Mouse (Mus musculus) testis, postnatal 14 days (tissue): ENCODE measurements at regions not wholly inside any gene's neighbourhood (a gene's known extent, or its start where the extent isn't known, plus 50 kb on each side); places are given as distances from the start of the nearest gene placed in this dataset.

Source experiments
- DNase-seq: peaks from one replicate; pipeline ENCODE4 v3.0.0; 2021; ENCODE audit warnings: low spot score

GRCm38 (mm10) chr10:98043873-98044272, 317.3 kb upstream of the C030005K15Rik start:
- no peak for DNase-seq

- DNase-seq = no peak
Observed at GRCm38 (mm10) chr10:98044579-98044978, 318.0 kb upstream of the C030005K15Rik start.

DNA sequence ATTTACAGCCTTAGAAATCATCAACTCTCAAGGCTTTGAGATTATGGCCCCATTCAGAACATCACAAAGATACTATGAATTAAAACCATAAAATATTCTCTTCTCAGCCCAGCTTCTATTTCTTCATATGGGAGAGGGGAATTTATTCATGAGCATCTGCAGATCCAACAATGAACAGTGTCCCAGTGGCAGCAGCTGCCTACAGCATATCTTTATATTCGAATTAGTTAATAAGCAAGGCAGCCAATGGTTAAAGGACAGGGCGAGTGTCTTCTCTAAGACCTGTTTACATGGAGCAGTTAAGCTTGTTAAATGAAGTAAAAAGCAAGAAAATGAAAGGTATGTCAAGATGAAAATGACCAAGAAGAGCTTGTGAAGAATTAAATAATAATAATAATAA, 346.9 kb upstream of the C030005K15Rik start:
- no peak for DNase-seq

- DNase-seq = no peak
Observed at GRCm38 (mm10) chr10:98084881-98085280, 358.3 kb upstream of the C030005K15Rik start.

GRCm38 (mm10) chr10:98116296-98116695, 389.7 kb upstream of the C030005K15Rik start:
- DNase-seq = no peak

- no peak for DNase-seq
Observed at GRCm38 (mm10) chr10:98125713-98126112, 399.2 kb upstream of the C030005K15Rik start.

DNA sequence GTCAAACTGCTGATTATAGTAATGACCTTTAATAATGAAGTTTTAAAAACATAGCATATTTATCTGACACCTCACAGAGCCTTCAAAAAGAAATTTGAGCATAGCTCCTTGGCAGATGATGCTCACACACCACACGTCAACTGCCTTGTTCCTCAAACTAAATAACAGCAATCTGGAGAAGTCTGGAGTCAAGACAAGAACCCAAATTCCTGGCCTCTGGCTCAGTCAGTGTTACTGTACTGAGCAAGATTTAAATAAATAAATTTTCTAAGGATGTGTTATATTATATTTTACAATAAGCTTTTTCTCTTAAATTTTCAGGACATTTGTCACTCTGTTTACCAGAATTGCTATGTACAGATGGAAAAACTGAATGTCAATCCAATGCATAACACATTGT, 408.5 kb upstream of the C030005K15Rik start:
- no peak for DNase-seq

DNA sequence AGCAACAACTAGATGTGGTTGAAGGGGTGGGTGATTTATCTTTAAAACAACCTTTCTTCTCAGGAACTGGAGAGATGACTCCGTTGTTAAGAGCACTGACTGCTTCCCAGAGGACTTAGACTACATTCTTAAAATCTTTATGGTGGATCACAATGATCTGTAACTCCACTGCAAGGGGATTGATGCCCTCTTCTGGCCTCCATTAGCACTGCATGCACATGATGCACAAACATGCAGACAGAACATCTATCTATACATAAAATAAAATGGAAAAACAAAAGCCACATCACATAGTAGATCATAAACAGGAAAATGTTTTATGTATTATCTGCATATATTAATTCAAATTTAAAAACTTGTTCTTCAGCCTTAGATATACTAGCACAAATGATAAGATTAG, 419.2 kb upstream of the C030005K15Rik start:
- no peak for DNase-seq

DNA sequence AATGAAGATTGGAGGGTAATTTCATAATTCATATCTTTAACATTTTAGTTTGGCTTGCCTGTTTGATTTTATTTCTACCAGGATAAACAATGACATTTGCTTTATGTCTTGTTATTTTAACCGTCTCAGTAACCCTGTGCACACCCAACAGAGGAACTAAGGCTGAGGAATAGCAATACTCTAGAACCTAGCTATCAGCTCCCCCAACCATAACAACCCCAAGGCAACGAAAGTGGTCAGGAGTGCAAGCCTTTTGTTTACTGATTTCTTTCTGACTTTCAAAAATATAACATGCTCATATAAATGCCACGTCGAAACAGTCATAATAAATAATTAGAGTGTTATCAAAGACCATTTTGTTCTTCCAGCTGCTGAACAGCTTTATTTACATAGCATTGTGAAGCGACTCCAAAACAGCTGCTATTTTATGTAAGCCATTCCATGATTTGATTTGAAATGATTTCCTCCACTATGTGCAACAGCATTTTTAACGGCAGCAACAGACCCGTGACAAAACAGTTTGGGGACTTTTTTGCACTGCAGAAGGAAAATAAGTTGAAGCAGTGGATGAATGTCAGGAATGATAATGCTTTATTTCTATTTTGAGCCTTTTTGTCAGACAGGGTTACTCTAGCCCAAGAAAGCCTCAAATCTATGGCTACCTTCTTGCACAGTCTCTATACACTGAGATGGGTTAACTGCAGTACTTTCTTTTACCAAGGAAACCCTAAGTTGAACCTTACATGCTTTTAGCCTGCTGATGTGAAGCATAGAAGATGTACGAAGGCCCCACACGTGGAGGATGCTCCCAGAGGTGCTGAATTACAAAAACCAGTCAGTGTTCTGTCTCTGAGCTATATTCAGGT, 420.7 kb upstream of the C030005K15Rik start:
- DNase-seq = no peak

DNA sequence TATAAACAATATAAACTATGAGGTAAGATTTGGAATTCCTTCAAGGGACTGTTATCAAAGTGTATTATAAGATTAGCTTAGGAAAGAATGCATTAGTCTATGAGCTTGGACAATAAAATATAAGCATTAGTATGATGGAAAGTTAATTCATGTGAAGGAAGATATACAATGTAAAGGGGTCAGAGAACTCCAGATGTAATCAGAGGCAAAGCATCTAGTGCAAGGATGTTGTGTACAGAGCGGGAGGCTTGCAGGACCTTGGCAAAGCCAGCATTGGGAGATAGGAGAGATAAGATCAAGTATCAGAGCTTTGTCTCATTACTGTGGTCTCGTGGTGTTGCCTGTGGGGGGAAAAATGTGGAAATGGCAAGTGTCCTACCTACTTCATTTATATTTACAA, 429.4 kb upstream of the C030005K15Rik start:
- DNase-seq = no peak

DNA sequence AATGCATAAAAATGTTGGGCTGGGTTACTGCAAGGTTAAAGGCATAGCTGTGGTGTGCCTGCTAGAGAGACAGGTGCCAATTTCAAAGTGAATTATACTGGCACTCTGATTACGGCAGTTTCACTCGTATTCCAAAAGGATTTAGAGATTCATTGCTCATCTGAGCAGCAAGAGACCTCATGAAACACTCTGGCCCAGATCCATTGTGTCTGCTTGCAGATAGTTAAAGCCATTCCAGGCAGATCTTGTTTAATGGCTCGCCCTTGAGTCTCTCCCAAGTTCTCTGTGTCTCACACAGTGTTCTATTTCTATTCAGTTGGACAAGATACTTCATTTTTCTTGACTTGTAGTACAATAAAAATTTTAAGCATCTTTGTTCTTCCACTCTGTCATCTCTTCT, 459.1 kb upstream of the C030005K15Rik start:
- DNase-seq = peak; percentile 33

- DNase-seq = no peak
Observed at GRCm38 (mm10) chr10:98196852-98197251, 470.3 kb upstream of the C030005K15Rik start.

DNA sequence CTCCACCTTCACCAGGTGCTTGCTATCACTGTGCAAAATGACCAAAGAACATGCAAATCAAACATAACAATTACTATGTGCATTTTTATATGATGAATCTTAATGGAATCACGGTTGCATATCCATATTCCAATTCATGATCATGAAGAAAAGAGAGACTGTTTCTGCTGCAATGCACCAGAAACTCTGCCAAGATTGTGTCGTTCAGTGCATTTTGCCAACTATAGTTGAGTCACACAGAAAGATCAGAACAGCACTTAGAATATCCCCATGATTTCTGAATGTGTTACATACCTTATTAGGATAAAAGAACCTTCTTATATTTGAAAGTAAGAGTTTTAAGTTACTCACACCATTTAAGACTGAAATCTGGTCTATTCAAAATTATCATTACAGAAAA, 483.7 kb upstream of the C030005K15Rik start:
- no peak for DNase-seq

DNA sequence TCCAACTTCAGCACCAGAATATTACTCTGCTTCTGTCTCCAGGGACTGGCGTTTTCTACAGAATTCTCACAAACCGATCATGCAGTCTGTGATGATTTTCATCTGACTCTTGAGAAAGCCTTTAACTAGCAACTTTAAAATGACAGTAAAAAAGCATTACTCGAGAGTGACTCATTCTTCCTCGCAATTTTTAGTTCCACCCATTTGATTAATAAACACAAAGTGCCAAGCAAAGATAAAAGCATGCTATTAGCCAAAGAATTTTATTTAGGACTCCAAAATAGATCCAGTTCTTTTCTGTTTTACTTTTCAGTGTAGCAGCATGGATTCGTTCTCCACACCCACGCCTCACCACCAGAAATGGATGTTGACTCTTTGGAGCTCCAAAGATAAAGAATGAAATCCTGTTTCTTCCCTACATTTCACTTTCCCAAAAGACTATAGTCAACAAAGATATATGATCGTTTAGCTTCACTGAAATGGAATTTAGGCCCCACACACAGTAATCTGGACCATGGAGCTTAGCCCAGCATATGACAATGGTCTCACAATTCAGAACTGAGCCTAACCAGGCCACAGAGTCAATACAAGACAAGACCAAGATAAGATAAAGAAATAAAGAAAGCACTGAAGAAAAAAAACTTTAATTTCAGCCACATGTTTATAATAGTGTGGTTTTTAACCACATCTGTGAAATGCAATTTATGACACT, 486.5 kb upstream of the C030005K15Rik start:
- no peak for DNase-seq

DNA sequence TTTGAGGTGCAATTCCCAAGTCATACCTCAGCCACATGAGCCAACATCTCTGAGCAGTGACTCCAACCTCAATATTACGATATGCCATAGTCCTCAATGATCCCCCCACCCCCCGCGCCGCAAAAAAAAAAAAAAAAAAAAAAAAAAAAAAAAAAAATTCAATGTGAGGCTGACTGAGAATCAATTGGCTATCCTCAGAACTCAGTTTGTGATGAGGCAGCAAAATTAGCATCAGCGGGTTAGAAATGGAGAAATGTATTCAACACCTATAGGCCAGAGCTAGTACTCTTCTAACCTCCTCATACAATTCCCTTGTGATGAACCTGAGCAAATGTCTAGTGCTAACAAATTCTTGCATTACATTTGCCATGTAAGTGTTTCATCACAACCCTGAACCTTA, 504.5 kb upstream of the C030005K15Rik start:
- no peak for DNase-seq

DNA sequence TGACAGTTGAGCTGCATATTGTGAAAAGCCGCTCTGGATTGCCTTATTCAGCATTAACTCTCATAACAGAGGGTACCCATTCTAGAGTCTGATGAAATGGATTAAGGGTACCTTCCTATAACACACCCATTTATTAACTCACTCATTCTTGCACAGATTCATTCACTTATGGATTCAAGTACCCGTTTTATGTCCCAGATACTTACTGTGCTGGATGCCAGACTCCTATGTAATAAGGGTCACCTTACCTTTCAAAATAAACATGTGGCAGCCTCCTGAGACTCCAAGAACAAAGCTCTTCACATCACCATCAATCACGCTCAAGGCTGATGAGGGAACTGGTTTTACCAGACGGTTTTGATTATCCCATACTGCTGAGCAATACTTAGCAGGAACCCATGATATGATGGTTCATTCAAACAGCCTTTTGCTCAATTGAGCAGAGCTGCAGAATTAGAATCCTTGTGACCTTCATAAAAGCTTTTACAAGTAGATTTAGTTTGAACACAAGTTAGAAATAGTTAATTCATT, 505.2 kb upstream of the C030005K15Rik start:
- no peak for DNase-seq

DNA sequence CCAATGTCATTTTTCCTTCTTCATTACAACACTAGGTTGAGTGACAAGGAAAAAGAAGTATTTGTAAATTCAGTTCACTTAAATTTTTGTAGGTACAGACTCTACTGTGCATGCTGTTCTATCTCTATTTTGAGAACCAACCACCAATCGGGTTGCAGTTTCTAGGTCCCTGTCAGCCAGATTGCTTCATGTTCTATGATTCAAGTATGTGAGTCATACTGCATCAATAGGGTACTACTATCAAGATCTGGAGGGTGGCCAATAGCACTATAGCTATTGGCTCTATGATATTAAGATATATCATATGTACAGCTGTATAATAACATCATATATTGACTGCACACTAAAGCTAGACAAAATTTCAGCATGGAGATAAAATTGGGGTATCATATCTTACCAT, 521.8 kb upstream of the C030005K15Rik start:
- DNase-seq = no peak

DNA sequence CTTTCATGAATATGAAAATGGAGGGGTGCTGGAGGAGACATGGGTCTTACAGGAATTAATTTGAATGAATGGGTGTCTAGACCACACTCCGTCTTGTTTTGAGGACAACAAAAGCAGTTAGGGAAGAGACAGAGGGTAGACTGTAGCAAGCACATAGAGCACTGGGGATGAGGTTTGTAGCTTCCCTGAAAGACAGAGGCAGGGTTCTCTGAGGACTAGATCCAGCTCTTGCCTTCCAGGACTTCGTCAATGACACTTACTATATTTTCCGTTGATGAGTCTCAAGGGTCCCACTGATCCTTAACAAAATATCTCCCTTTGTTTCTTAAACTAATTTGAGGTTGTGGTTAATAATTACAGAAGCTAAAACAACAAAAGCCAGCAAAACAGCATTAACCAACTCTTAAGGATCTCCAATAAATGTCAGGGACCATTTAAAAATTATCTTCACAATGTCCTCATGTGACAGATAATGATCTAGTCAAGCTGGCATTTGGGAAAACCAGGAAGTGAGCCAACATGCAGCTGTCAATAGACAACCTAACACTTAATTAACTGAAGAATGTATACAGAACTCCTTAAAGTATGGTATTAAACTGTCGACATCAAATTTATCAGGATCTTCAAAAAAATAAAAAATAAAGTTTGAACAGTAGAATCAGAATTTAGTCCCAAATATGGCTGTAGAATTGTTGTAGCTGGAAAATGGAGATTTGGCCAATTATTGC, 531.6 kb upstream of the C030005K15Rik start:
- no peak for DNase-seq

GRCm38 (mm10) chr10:98259283-98259682, 532.7 kb upstream of the C030005K15Rik start:
- no peak for DNase-seq

DNA sequence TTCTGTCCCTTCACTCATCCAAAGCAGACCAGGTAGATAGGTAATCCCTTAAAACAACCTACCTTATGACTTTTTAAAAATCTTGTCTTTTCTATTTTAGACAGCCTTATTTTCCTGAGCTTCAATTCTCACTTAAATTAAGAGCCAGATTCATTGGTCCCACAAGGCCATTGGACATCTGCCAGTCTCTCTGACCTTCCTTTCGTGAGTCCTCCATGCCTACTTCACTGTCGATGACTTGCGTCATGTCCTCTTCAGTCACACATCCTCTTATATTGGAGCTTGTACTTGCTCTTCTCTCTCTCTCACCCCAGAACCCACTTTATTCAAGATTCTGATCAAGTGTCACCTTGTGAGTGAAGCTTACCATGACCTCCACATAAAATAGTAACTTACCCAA, 542.0 kb upstream of the C030005K15Rik start:
- DNase-seq = no peak

DNA sequence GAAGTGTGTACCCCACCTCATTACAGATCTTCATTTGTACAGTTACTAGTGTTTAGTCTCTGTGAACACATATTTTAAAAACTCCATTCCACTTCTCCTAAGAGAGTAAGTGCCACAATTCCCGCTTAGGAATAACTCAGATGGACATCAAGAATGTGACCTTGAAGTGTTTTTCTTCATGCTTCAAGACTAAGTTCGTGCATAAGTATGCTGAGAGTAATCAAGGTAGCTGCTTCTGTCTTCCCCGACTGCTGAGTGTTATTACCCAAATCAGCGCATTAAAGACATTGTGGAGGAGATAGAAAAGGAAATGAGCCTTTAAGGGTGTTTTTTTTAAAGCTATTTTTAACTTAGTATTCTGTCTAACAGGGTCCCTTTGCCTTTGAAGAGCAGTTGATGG, 565.1 kb upstream of the C030005K15Rik start:
- no peak for DNase-seq

DNA sequence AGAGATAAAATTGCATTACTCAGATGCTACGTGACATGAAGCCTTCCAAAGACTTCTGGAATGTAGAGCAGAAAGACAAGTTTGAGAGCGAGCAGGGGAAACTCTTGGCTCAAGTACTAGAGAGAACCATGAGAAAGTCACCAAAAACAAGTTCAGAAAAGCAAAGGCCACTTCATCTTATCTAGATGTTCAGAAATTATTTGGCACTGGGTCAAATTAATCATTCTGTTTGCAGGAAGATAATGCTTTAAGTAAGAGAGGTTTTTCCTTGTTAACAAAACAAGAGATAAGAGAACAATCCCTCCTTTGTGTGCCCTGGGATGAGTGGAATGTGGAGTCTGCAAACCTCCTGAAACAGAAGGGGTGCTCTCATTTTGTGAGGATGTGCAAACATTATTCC, 565.6 kb upstream of the C030005K15Rik start:
- DNase-seq = no peak

- DNase-seq = no peak
Observed at GRCm38 (mm10) chr10:98305667-98306066, 579.1 kb upstream of the C030005K15Rik start.
